Mouse (Mus musculus) forebrain, embryonic 13.5 days (tissue): ENCODE results near the gene Zfyve1. TPM values are rescaled to one million over a fixed set of nuclear protein-coding genes. Genes with fewer than 3 reads are reported as not detected.
"Not testable (repeated sequence)": the region's sequence is repeated elsewhere in the genome, so short reads cannot be mapped to it uniquely, and the experiment has no call there.

Experiments
- ATAC-seq: fragments of 200-750 bp; cut with Nextera tagmentation; 2 replicates; pipeline ENCODE4 v1.8.0; 2017
- H3K27ac ChIP-seq: fragments of 300-500 bp; sonication (generic); 2 replicates; pipeline ENCODE4 v1.5.1; 2015; ENCODE audit warnings: inconsistent platforms, mild to moderate bottlenecking, moderate library complexity
- H3K27me3 ChIP-seq: fragments of 300-500 bp; sonication (generic); 2 replicates; pipeline ENCODE4 v1.6.1; 2015; ENCODE audit warnings: mild to moderate bottlenecking, inconsistent platforms
- H3K36me3 ChIP-seq: fragments of 300-500 bp; sonication (generic); 2 replicates; pipeline ENCODE4 v1.6.1; 2015; ENCODE audit warnings: mild to moderate bottlenecking, inconsistent platforms; ENCODE audit not compliant: poor library complexity, severe bottlenecking
- H3K4me1 ChIP-seq: fragments of 300-500 bp; sonication (generic); 2 replicates; pipeline ENCODE4 v1.6.1; 2015; ENCODE audit warnings: inconsistent platforms
- H3K4me2 ChIP-seq: fragments of 300-500 bp; sonication (generic); 2 replicates; pipeline ENCODE4 v1.6.1; 2015; ENCODE audit warnings: inconsistent platforms, mild to moderate bottlenecking, moderate library complexity
- H3K4me3 ChIP-seq: fragments of 300-500 bp; sonication (generic); 2 replicates; pipeline ENCODE4 v1.5.1; 2015; ENCODE audit warnings: mild to moderate bottlenecking, inconsistent platforms
- H3K9ac ChIP-seq: fragments of 300-500 bp; sonication (generic); 2 replicates; pipeline ENCODE4 v1.6.1; 2015; ENCODE audit warnings: mild to moderate bottlenecking, inconsistent platforms
- H3K9me3 ChIP-seq: fragments of 300-500 bp; sonication (generic); replicated peaks from 2 replicates; pipeline ENCODE4 v1.6.1; 2016; ENCODE audit warnings: inconsistent platforms
- WGBS: fragments of 180-500 bp; shearing (Covaris S2); methylation state at CpG from one replicate; pipeline ENCODE4 v1.1.7; 2015; 5-methylcytosine and 5-hydroxymethylcytosine counted together
- polyA plus RNA-seq: library from polyadenylated mRNA; unstranded; fragments of >200 nt; fragmentation: Nextera tagmentation; extraction: Ambion mirVana; gene quantifications from 2 replicates; pipeline ENCODE4 v1.2.1, GENCODE M21; 2015

Zfyve1 gene
- 30.1 and 30.8 TPM in 2 replicates for polyA plus RNA-seq

DNA sequence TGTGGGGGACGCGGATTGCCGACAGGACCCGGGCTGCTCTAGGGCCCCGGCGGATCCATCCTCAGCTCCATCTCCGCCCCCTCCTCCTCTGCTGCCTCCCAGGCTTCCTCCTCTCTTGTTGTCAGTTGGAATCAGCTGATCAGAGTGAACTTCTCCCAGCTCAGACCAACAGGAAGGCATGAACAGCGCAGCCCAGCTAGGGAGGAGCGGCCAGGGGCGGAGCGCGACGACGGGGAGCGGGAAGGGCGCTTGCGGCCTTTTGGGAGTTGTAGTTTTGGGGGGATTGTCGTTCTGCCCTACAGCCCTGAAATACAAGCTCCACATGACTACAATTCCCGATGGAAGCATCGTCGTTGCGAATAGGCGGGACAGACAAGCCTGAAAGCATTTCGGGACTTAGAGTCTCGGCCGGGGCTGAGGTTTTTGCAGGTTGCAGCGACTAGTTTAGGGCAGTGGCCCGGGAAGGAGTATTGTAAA is at the start of gene Zfyve1:
Gene Zfyve1, minus strand, starts transcription at position 198 of the 477 bp plus-strand sequence.
- peaks cover 27% of the 10 kb centered on the region for H3K36me3 ChIP-seq
- H3K4me2 ChIP-seq, result peak within 1 kb of the TSS; percentile 77
- WGBS, result under 1% methylated on average over 28 of the region's 28 CpGs
- H3K9me3 ChIP-seq, result no peaks in the 10 kb centered on the region
- peak within 1 kb of the TSS; percentile 96 for H3K27ac ChIP-seq
- peaks cover 34% of the 10 kb centered on the region for H3K4me1 ChIP-seq
- no peaks in the 10 kb centered on the region for H3K27me3 ChIP-seq
- ATAC-seq, result peak; percentile 99
- peak within 1 kb of the TSS; percentile 95 for H3K4me3 ChIP-seq
- peak within 1 kb of the TSS; percentile 98 for H3K9ac ChIP-seq

GRCm38 (mm10) chr12:83643116-83643515 is 46.1 kb upstream of the Zfyve1 start:
- H3K9me3 ChIP-seq, result no peaks in the 10 kb centered on the region
- no peak overlapping the region for H3K4me3 ChIP-seq
- WGBS, result 94% methylated on average over 1 of the region's 1 CpGs
- peaks cover 57% of the 10 kb centered on the region for H3K36me3 ChIP-seq
- no peak overlapping the region for H3K4me2 ChIP-seq
- no peak for ATAC-seq
- H3K9ac ChIP-seq, result no peak overlapping the region
- no peaks in the 10 kb centered on the region for H3K27me3 ChIP-seq
- H3K27ac ChIP-seq, result no peak overlapping the region
- H3K4me1 ChIP-seq, result no peaks in the 10 kb centered on the region

DNA sequence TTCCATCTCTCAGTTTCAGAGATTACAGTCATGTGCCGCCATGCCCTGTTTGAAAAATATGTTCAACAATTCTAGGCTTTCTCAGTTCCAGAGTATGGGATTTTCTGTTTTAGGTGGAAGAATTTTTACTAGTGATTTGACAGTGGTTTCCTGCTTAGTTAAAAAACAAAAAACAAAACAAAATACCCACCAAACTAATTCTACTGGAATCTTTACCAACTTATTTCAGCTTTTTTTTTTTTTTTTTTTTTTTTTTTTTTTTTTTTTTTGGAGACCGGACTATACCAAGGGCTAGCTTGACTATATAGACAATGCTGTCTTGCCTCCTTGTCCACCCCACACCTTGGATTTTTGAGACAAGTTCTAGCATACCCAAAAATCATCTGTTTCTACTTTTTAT is 44.2 kb upstream of the Zfyve1 start:
- H3K36me3 ChIP-seq, result peaks cover 59% of the 10 kb centered on the region
- H3K4me3 ChIP-seq, result no peak overlapping the region

GRCm38 (mm10) chr12:83633807-83634206 is 36.8 kb upstream of the Zfyve1 start:
- peak overlapping the region; percentile 69 for H3K4me2 ChIP-seq
- H3K9ac ChIP-seq, result no peak overlapping the region
- peak overlapping the region; percentile 97 for H3K4me3 ChIP-seq
- WGBS, result 45% methylated on average over 2 of the region's 2 CpGs
- peaks cover 27% of the 10 kb centered on the region for H3K36me3 ChIP-seq
- ATAC-seq, result no peak
- no peak overlapping the region for H3K27ac ChIP-seq
- H3K9me3 ChIP-seq, result no peaks in the 10 kb centered on the region
- H3K27me3 ChIP-seq, result no peaks in the 10 kb centered on the region
- H3K4me1 ChIP-seq, result peaks cover 12% of the 10 kb centered on the region

More for the DNA sequence above, 44.2 kb upstream of the Zfyve1 start:
- no peak for ATAC-seq
- Histone ChIP-seq H3K9ac (no peak overlapping the region), H3K4me1 (no peaks in the 10 kb centered on the region), H3K4me2 (no peak overlapping the region), H3K27me3 (no peaks in the 10 kb centered on the region), H3K27ac (no peak overlapping the region), H3K9me3 (no peaks in the 10 kb centered on the region)
- 95% methylated on average over 2 of the region's 2 CpGs for WGBS

DNA sequence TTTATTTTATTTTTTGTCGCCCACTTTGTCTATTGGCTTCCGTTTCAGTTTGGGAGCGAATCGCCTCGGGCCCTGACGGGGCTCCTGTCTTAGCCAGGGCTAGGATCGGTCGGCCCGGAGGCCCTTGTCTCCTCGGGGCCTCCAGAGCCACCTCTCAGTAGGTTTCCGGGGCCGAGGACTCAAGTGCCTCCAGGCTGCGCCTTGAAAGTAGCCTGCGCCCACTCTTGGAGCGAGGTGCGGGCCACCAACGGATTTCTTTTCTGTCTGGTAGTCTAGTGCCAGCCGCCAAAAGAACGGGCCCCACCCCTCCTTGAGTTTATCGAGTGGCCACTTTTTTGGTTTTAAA is 35.6 kb upstream of the Zfyve1 start:
- peaks cover 12% of the 10 kb centered on the region for H3K4me1 ChIP-seq
- H3K4me2 ChIP-seq, result peak overlapping the region; percentile 69
- under 1% methylated on average over 20 of the region's 20 CpGs for WGBS
- H3K36me3 ChIP-seq, result peaks cover 24% of the 10 kb centered on the region
- H3K27me3 ChIP-seq, result no peaks in the 10 kb centered on the region
- H3K27ac ChIP-seq, result peak overlapping the region; percentile 95
- no peaks in the 10 kb centered on the region for H3K9me3 ChIP-seq
- peak overlapping the region; percentile 97 for H3K4me3 ChIP-seq
- ATAC-seq, result peak; percentile 43
- peak overlapping the region; percentile 98 for H3K9ac ChIP-seq

DNA sequence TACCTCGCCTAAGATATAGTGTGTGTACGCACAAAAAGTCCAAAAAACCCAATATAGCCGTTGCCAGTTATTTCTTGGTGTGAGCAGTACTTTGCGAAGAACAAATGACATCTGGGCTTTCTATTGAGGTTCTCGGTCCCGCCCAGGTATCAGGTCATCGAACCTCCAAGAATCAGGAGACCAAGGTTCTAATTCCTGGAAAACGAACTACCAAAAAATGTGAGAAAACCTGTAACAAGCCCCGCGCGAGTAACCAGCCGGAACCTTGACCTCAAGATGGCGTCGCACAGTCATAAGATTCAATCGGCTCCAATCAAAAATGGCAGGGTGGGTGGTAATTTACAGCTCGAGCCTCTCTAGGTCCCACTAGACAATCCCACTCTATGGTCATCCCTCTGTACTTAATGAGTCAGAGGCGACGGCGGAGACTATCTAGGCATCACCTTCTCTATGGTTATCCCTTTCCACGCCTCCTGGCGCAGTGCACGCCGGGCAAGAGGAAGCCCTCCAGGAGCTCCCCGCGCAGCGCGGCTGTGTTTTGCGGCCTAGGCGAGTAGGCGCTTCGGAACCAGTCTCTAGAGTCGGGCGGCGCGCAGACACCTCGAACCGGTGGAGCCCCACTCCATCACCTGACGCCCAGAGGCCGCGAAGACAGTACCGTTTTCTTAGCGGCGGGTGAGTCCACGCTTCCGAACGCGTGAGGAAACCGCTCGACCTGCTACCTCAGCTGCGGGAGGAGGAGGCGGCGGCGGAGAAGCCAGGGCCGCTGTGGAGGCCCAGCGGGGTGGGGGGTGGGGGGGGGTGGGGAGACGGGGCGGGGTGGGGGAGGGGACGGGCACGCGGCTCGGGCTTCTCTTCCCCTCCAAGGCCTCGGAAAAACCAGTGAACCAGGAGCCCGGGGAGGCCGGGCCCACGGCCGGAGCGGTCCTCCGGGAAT is 35.0 kb upstream of the Zfyve1 start:
- Histone ChIP-seq H3K9me3 (no peaks in the 10 kb centered on the region), H3K27me3 (no peaks in the 10 kb centered on the region), H3K36me3 (peaks cover 18% of the 10 kb centered on the region), H3K4me1 (peaks cover 12% of the 10 kb centered on the region), H3K9ac (peak overlapping the region; percentile 98), H3K27ac (peak overlapping the region; percentile 95), H3K4me3 (peak overlapping the region; percentile 97), H3K4me2 (peak overlapping the region; percentile 69)
- WGBS, result under 1% methylated on average over 53 of the region's 68 CpGs
- peak; percentile 100 for ATAC-seq

DNA sequence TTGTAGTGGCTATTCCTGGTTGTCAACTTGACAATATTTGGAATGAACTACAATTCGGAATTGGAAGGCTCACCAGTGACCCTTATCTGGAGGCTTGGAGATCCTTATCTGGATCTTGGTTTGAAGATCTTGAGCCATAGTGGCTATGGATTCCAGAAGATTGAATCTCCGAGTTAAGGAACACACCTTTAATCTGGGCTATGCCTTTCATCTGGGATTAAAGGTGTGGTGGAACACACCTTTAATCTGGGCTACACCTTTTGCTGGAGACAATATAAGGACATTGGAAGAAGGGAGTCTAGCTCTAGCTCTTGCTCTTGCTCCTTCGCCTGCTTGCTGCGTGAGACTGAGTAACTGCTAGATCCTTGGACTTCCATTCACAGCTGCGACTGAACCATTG is 33.9 kb upstream of the Zfyve1 start, which contains the start of gene Rbm25:
Gene Rbm25, plus strand, starts transcription at position 301 of the 400 bp plus-strand sequence.
- peaks cover 12% of the 10 kb centered on the region for H3K4me1 ChIP-seq
- peak within 1 kb of the TSS; percentile 95 for H3K27ac ChIP-seq
- H3K4me3 ChIP-seq, result peak within 1 kb of the TSS; percentile 97
- H3K27me3 ChIP-seq, H3K9me3 ChIP-seq, H3K36me3 ChIP-seq, ATAC-seq: not testable (repeated sequence)
- peak within 1 kb of the TSS; percentile 98 for H3K9ac ChIP-seq
- no CpG with 5 or more reads among the region's 5 CpGs for WGBS
- H3K4me2 ChIP-seq, result peak within 1 kb of the TSS; percentile 69

GRCm38 (mm10) chr12:83624321-83624720 is 27.3 kb upstream of the Zfyve1 start:
- H3K4me1 ChIP-seq, result no peaks in the 10 kb centered on the region
- no peaks in the 10 kb centered on the region for H3K36me3 ChIP-seq
- no peak overlapping the region for H3K27ac ChIP-seq
- H3K9me3 ChIP-seq, result no peaks in the 10 kb centered on the region
- 84% methylated on average over 1 of the region's 1 CpGs for WGBS
- H3K4me3 ChIP-seq, result no peak overlapping the region
- no peak for ATAC-seq
- no peaks in the 10 kb centered on the region for H3K27me3 ChIP-seq
- no peak overlapping the region for H3K9ac ChIP-seq
- no peak overlapping the region for H3K4me2 ChIP-seq

DNA sequence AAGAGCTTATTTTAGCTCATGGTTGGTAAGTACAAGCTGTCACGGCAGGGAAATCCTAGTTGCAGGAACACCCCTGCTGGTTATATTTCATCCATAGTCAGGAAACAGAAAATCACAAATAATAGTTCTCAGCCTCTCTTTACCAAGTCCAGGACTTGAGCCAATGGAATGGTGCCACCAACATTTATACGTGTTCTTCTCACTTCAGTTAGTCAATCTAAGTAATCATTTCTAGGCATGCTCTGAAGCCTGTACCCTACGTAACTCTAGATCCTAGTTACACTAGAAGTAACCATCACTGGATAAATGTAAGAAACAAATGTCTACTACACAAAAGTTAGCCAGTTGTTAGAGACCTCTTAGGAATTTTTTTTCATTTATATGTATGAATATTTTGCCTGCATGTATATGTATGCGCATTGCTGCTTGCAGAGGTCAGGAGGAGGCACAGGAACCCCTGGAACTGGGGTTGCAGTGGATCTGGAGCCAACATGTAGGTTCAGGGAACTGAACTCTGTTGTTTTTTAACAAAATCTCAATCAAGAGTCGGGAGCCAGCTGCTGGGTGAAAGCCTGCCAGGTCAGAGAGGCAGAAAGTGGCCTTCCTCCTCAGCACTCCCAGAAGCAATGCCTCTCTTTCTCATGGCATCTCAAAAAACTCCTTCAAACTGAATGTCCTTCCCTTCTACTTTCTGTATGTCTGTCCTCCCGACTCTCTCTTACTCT is 25.2 kb upstream of the Zfyve1 start:
- no peak for ATAC-seq
- H3K36me3 ChIP-seq, result no peaks in the 10 kb centered on the region
- WGBS, result 89% methylated on average over 6 of the region's 6 CpGs

GRCm38 (mm10) chr12:83620694-83621093 is 23.7 kb upstream of the Zfyve1 start:
- H3K27ac ChIP-seq, H3K4me2 ChIP-seq, H3K4me1 ChIP-seq, H3K36me3 ChIP-seq, H3K9me3 ChIP-seq, H3K4me3 ChIP-seq, ATAC-seq, H3K27me3 ChIP-seq, H3K9ac ChIP-seq: not testable (repeated sequence)
- WGBS, result 64% methylated on average over 23 of the region's 23 CpGs

More for the DNA sequence above, 25.2 kb upstream of the Zfyve1 start:
- no peaks in the 10 kb centered on the region for H3K4me1 ChIP-seq
- no peak overlapping the region for H3K27ac ChIP-seq
- no peak overlapping the region for H3K4me2 ChIP-seq
- H3K9me3 ChIP-seq, result no peaks in the 10 kb centered on the region
- H3K4me3 ChIP-seq, result no peak overlapping the region
- H3K27me3 ChIP-seq, result no peaks in the 10 kb centered on the region
- no peak overlapping the region for H3K9ac ChIP-seq

DNA sequence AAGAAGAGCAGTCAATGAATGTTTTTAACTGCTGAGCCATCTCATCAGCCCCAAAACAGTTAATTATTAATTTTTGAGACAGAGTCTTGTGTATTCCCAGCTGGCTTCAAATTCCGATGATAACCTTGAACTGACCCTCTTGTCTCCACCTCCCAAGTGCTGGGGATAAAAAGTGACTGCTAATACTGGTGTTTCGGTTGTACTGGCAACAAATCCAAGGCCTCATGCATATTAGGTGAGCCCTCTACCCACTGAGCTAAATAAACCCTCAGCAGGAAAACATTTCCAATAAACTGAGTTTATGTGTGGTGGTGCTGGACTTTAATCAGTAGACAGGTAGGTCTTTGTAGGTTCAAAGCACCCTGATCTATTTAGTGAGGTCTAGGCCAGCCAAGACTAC is 22.0 kb upstream of the Zfyve1 start:
- Histone ChIP-seq H3K4me2 (no peak overlapping the region), H3K27me3 (no peaks in the 10 kb centered on the region), H3K27ac (no peak overlapping the region), H3K9ac (no peak overlapping the region), H3K4me3 (no peak overlapping the region), H3K36me3 (no peaks in the 10 kb centered on the region), H3K9me3 (no peaks in the 10 kb centered on the region), H3K4me1 (no peaks in the 10 kb centered on the region)
- WGBS, result 74% methylated on average over 2 of the region's 2 CpGs
- ATAC-seq, result no peak

DNA sequence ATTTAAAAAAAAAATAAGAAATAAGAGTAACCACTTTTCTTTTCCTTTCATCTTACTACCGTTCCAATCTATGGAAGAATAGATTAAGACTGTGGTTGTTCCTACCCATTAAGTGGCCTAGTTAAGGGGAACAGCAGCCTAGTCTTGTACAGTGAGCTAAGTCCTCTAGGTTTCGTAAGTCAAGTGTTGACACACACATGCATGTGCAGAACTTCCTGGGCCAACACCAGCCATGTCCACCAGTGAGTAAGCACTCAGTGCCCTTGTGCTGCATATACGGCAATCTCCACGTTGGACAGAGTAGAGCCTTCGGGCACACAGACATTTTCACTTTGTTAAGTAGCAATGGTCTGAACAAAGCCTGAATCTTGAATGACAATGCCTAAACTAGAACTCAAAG is 20.2 kb upstream of the Zfyve1 start:
- ATAC-seq, result no peak
- Histone ChIP-seq H3K4me1 (no peaks in the 10 kb centered on the region), H3K36me3 (no peaks in the 10 kb centered on the region), H3K4me2 (no peak overlapping the region), H3K27me3 (no peaks in the 10 kb centered on the region), H3K9ac (no peak overlapping the region), H3K27ac (no peak overlapping the region), H3K4me3 (no peak overlapping the region), H3K9me3 (no peaks in the 10 kb centered on the region)
- WGBS, result 92% methylated on average over 5 of the region's 5 CpGs
